Mouse (Mus musculus): ENCODE measurements at regions not wholly inside any gene's neighbourhood (a gene's known extent, or its start where the extent isn't known, plus 50 kb on each side); places are given as distances from the start of the nearest gene placed in this dataset.
"Not testable (repeated sequence)": the region's sequence is repeated elsewhere in the genome, so short reads cannot be mapped to it uniquely, and the experiment has no call there.

DNA sequence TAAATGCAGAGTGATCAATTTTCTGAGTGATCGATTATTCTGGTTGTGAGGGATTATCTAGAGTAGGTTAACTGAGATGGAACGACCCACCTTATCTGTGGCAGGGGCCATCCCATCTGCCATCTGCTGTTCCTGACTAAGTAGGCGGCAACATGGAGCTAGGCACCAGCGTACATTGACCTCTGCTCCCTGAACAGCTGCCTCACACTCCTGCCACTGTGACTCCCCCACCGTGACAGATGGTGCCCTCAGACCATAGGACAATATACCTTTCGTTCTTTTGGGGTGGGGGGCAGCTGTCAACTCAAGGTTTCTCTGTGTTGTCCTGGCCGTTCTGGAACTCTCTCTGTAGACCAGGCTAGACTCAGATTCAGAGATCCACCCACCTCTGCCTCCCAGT is 262.7 kb downstream of the Prex1 start:
- Histone ChIP-seq H3K4me1 (peaks cover 38% of the 10 kb centered on the region), H3K4me2 (replicated peaks) (no peak overlapping the region), H3K27ac (replicated peaks) (peak overlapping the region; percentile 55; the same call in 1 of the 2 replicates), H3K27me3 (no peaks in the 10 kb centered on the region), H3K4me3 (no peak overlapping the region), H3K9me3 (no peaks in the 10 kb centered on the region), H3K9ac (replicated peaks) (no peak overlapping the region), H3K36me3 (no peaks in the 10 kb centered on the region)
- no peak for ATAC-seq (replicated peaks)
- 80% methylated on average over 7 of the region's 7 CpGs for WGBS

DNA sequence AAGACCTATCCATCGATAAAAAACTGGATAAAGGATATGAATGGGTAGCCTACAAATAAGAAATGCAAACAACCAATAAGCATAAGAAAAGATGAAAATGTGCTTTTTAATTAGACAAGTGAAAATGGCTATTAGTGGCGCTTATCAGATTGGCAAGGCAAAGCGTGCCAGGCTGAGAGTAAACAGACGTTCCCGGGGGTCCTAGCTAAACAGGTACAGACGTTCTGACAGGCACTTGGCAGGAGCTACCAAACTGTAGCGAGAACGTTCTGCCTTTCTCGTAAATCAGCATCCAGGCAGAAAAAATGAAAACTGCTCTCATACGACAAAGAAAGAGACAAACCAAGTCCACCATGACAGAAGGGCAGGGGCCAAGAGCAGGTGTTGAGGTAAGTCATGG is 263.3 kb downstream of the Prex1 start:
- Histone ChIP-seq H3K27me3 (no peaks in the 10 kb centered on the region), H3K4me3 (no peak overlapping the region), H3K27ac (replicated peaks) (peak overlapping the region; percentile 55; the same call in 1 of the 2 replicates), H3K4me1 (peaks cover 36% of the 10 kb centered on the region), H3K9ac (replicated peaks) (no peak overlapping the region), H3K4me2 (replicated peaks) (no peak overlapping the region), H3K36me3 (no peaks in the 10 kb centered on the region), H3K9me3 (no peaks in the 10 kb centered on the region)
- ATAC-seq (replicated peaks), result peak; percentile 68
- WGBS, result 15% methylated on average over 10 of the region's 10 CpGs

DNA sequence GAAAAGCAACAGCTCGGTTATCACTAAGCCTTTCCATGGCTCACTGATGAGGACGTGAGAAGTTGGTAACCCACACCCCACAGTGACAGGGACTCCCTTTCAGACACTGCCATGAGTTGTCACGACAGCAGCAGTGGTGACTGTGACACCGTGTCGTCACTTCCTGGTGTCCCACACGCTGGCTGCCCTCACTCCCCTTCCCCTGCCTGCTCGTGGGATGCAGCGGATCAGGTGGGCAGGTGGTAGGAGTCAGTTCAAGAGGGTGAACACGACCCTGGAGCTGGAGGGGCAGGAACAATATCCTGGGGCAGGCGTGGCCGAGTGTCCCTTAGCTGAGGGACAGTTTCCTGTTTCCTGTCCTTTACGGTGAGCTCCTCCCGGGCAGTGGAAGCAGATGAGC is 264.9 kb downstream of the Prex1 start:
- H3K27ac ChIP-seq (replicated peaks), result no peak overlapping the region
- no peak for ATAC-seq (replicated peaks)
- H3K4me1 ChIP-seq, result peaks cover 33% of the 10 kb centered on the region
- H3K9ac ChIP-seq (replicated peaks), result no peak overlapping the region
- H3K4me2 ChIP-seq (replicated peaks), result no peak overlapping the region
- no peak overlapping the region for H3K4me3 ChIP-seq
- H3K9me3 ChIP-seq, result no peaks in the 10 kb centered on the region
- 0 out of 2 replicates have a peak, but pooled peaks cover 5% of the 10 kb centered on the region for H3K27me3 ChIP-seq
- WGBS, result 64% methylated on average over 13 of the region's 13 CpGs
- no peaks in the 10 kb centered on the region for H3K36me3 ChIP-seq

DNA sequence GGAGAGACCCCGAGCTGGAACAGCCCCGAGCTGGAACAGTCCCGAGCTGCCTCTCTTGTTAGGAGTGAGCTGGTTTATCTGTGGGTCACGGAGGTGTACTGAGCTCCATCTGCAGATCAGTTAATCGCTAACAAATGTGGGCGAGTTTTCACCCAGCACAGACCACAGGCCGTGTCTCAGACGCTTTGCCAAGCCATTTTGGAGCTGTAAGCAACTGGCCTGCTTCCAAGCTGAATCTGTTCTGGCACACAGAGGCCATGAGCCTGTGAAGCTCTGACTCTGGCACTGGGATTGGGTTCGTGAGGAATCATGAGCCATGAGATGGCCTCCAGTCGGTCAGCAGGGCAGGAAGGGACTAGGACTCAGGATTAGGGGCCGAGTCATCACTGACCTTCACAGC is 265.5 kb downstream of the Prex1 start:
- 30% methylated on average over 11 of the region's 11 CpGs for WGBS
- Histone ChIP-seq H3K27me3 (0 out of 2 replicates have a peak, but pooled peaks cover 5% of the 10 kb centered on the region), H3K9me3 (no peaks in the 10 kb centered on the region), H3K36me3 (no peaks in the 10 kb centered on the region), H3K4me3 (no peak overlapping the region), H3K4me1 (peaks cover 35% of the 10 kb centered on the region), H3K4me2 (replicated peaks) (no peak overlapping the region), H3K9ac (replicated peaks) (no peak overlapping the region), H3K27ac (replicated peaks) (0 out of 2 replicates have a peak overlapping the region, but pooled peaks have one; percentile 3)
- ATAC-seq (replicated peaks), result 0 out of 2 replicates have a peak, but pooled peaks have one; percentile 6

DNA sequence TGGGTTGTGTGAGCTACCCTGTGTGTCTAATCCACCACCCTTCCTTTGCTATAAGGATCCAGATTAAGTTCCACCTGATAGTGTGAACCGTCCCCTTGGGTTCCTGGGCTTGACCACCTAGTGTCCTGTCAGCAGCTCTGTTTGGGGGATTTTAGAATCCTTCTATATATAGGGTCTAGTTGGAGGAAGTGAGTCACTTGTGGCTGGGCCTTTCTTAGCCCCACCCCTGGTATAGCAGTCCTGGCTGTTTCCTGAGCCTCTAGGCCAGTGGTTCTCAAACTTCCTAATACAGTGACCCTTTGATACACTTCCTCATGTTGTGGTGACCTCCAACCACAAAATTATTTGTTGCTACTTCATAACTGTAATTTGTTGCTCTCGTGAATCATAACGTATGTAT is 267.1 kb downstream of the Prex1 start:
- ATAC-seq (replicated peaks), result no peak
- 89% methylated on average over 3 of the region's 3 CpGs for WGBS
- H3K4me1 ChIP-seq, result peaks cover 39% of the 10 kb centered on the region

DNA sequence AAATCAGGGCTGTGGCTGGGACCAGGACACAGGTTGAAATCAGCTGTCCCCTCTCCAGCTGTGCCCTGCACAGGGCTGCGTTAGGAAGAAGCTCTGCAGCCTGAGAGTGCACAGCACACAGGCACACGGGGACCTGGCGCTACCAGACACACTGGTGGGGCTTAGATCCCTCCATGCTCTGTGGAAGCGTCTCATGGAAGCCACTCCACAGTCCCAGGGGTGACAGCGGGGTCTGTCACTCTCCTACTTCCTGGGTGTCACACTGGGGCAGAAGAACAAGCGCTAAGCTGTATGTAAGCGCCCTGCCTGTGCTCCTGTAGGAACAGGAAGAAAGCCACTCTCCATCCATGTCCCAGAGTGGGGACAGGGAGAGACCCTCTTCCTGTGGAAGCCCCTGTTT is 267.8 kb downstream of the Prex1 start:
- not testable (repeated sequence) for H3K4me3 ChIP-seq; H3K9me3 ChIP-seq; H3K9ac ChIP-seq (replicated peaks); H3K27ac ChIP-seq (replicated peaks); ATAC-seq (replicated peaks); H3K27me3 ChIP-seq; H3K36me3 ChIP-seq; H3K4me2 ChIP-seq (replicated peaks)
- WGBS, result 66% methylated on average over 7 of the region's 7 CpGs
- peaks cover 35% of the 10 kb centered on the region for H3K4me1 ChIP-seq

More for the DNA sequence above, 267.1 kb downstream of the Prex1 start:
- Histone ChIP-seq H3K9ac (replicated peaks) (no peak overlapping the region), H3K4me2 (replicated peaks) (no peak overlapping the region), H3K27me3 (0 out of 2 replicates have a peak, but pooled peaks cover 9% of the 10 kb centered on the region), H3K9me3 (no peaks in the 10 kb centered on the region), H3K27ac (replicated peaks) (no peak overlapping the region), H3K4me3 (no peak overlapping the region), H3K36me3 (no peaks in the 10 kb centered on the region)

DNA sequence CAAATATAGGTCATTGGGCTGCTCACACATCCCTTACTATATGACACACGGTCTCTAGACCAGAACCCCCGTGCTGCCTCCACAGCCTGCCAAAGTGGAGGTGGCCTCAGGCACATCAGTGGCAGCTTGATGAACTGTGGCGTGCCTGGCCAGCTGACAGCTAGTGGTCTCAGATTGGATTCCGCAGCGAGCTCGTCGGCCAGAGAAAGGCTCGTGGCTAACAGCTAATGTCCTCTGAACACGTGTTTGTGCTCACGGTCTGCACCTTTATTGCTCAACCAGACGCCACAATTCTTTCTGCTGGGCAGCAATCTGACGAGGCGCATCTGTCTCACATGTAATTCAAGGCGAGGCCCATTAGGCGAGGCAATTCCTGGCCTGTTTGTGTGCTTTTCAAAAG is 270.6 kb downstream of the Prex1 start:
- H3K4me1 ChIP-seq, result peaks cover 18% of the 10 kb centered on the region

DNA sequence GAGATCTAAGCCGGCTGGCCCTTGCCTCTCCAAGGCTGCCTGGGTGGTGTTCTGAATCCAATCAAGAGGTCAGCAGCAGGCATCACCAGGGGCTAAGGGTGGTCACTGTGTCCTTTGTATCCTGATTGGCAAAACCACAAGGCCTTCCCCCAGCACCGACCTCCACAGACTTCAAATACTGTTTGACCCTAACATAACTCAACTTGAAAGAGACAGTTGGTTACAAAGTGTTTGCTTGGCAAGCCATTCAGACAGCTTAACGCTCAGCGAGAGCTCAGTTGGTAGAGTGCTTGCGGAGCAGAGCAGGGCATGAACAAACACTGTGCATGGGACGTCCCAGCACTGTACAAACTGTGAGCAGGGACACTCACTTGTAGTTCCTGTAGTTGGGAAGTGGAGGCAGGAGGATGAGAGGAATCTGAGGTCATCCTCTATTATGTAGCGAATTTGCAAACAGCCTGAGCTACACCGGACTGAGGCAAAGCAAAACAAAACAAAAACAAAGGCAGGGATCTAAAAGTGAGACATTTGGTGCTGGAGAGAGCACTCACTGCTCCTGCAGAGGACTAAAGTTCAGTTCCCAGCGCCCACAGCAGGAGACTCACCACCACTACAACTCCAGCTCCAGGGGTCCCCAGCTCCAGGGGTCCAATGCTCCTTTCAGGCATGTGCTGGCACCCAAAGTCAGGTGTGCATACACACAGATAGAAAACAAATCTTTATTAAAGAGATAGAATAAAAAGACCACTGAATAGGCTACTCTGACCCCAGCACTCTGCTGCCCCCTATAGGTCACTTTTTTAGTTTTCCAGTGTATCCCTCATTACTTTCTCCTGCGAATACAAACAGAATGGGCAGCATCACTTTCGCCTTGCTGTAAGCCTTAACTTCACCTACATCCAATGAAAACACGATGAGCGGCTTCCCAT is 273.5 kb downstream of the Prex1 start:
- Histone ChIP-seq H3K4me2 (replicated peaks) (no peak overlapping the region), H3K27ac (replicated peaks) (no peak overlapping the region), H3K27me3 (0 out of 2 replicates have a peak, but pooled peaks cover 9% of the 10 kb centered on the region), H3K9ac (replicated peaks) (no peak overlapping the region), H3K4me1 (peaks cover 16% of the 10 kb centered on the region), H3K9me3 (no peaks in the 10 kb centered on the region), H3K36me3 (no peaks in the 10 kb centered on the region), H3K4me3 (no peak overlapping the region)
- no peak for ATAC-seq (replicated peaks)
- 57% methylated on average over 13 of the region's 13 CpGs for WGBS

More for the DNA sequence above, 270.6 kb downstream of the Prex1 start:
- H3K4me3 ChIP-seq, result no peak overlapping the region
- H3K4me2 ChIP-seq (replicated peaks), result no peak overlapping the region
- no peak overlapping the region for H3K27ac ChIP-seq (replicated peaks)
- 0 out of 2 replicates have a peak, but pooled peaks cover 9% of the 10 kb centered on the region for H3K27me3 ChIP-seq
- ATAC-seq (replicated peaks), result no peak
- H3K36me3 ChIP-seq, result no peaks in the 10 kb centered on the region
- 17% methylated on average over 15 of the region's 15 CpGs for WGBS
- H3K9ac ChIP-seq (replicated peaks), result no peak overlapping the region
- H3K9me3 ChIP-seq, result no peaks in the 10 kb centered on the region

DNA sequence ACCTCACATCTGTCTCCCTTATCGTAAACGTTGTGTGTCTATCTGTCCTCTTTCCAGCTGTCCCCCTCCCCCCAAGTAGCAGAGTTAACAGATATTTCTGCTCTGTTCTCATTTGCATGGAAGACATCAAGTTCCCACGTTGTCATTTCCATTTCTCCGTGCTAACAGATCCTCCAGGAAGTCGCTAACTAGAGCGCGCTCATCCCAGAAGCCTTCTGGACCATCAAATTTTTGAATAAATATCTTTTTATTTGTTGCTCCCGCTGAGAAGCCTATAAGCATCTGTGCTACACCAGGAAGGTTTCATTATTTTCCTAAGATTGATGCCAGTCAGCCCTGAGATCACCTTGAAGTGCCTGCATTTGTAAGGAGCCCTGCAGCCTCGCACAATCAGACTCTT is 275.4 kb downstream of the Prex1 start:
- Histone ChIP-seq H3K9ac (replicated peaks) (no peak overlapping the region), H3K9me3 (no peaks in the 10 kb centered on the region), H3K4me2 (replicated peaks) (no peak overlapping the region), H3K27ac (replicated peaks) (no peak overlapping the region), H3K27me3 (0 out of 2 replicates have a peak, but pooled peaks cover 4% of the 10 kb centered on the region), H3K36me3 (no peaks in the 10 kb centered on the region), H3K4me1 (peaks cover 32% of the 10 kb centered on the region), H3K4me3 (no peak overlapping the region)
- 59% methylated on average over 9 of the region's 9 CpGs for WGBS
- no peak for ATAC-seq (replicated peaks)

DNA sequence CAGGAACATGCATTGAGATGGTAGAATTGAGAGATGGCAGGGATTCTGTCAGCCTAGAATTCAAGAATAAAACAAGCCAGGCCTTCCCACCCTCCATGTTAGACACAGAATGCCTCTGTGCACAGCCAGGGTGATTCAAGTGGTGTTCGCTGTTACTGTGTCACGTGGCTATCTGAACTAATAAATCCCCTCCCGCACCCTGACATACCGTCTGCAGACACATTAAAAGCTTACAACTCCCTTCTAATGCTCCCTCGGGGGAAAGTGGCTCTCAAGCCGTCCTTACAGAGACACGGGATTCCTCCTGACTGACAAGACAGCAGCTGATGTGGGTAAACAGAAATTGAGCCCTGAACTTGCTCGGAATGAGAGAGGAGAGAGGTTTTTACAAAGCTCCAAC is 279.1 kb downstream of the Prex1 start:
- WGBS, result 66% methylated on average over 8 of the region's 8 CpGs
- peak overlapping the region; percentile 71; the same call in 1 of the 2 replicates for H3K27ac ChIP-seq (replicated peaks)
- no peak overlapping the region for H3K4me2 ChIP-seq (replicated peaks)
- H3K27me3 ChIP-seq, result no peaks in the 10 kb centered on the region
- ATAC-seq (replicated peaks), result no peak
- H3K4me3 ChIP-seq, result no peak overlapping the region
- H3K9ac ChIP-seq (replicated peaks), result no peak overlapping the region
- H3K9me3 ChIP-seq, result no peaks in the 10 kb centered on the region
- H3K36me3 ChIP-seq, result no peaks in the 10 kb centered on the region
- peaks cover 39% of the 10 kb centered on the region for H3K4me1 ChIP-seq

DNA sequence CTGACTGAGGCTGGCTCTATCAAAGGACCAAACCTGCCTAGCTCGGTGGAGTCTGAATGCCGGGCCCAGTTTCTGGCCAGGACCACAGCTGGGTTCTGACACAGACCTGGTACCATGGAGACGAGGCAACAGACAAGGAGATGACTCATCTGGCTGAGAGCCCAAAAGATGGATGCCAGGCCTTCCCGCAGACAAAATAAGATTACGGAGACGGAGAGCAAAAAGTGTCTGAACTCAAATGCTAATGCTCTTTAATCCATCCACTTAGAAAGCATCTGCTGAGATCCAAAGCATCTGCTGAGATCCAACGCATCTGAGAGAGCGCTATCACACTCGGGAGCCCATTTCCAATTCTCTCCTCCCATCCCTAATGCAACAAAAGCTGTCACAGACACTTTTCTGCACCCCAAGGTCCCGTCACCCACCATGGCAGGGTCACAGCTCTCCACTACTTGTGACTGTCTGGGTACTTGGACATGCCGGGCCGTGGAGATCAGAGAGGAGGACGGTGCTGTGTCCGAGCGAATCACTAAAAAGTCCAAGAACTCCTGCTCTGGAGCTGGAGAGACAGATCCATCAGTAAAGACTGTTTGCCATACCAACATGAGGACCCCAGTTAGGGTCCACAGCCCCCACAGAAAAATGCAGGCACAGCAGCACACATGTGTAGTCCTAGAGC is 278.3 kb upstream of the Sulf2 start:
- H3K9ac ChIP-seq (replicated peaks), result no peak overlapping the region
- peak; percentile 68; the same call in 1 of the 2 replicates for ATAC-seq (replicated peaks)
- no peaks in the 10 kb centered on the region for H3K9me3 ChIP-seq
- H3K4me1 ChIP-seq, result peaks cover 39% of the 10 kb centered on the region
- H3K4me3 ChIP-seq, result no peak overlapping the region
- H3K27me3 ChIP-seq, result no peaks in the 10 kb centered on the region
- WGBS, result 48% methylated on average over 15 of the region's 15 CpGs
- peak overlapping the region; percentile 71 for H3K27ac ChIP-seq (replicated peaks)
- no peaks in the 10 kb centered on the region for H3K36me3 ChIP-seq
- H3K4me2 ChIP-seq (replicated peaks), result no peak overlapping the region

All from forebrain, embryonic 15.5 days (tissue).